Mouse (Mus musculus): ENCODE data around the gene Syt8. TPM values are rescaled to one million over a fixed set of nuclear protein-coding genes. Genes with fewer than 3 reads are reported as not detected.

Gene Syt8
- polyA plus RNA-seq, 1 experiment from 2014 or later = not detected

DNA sequence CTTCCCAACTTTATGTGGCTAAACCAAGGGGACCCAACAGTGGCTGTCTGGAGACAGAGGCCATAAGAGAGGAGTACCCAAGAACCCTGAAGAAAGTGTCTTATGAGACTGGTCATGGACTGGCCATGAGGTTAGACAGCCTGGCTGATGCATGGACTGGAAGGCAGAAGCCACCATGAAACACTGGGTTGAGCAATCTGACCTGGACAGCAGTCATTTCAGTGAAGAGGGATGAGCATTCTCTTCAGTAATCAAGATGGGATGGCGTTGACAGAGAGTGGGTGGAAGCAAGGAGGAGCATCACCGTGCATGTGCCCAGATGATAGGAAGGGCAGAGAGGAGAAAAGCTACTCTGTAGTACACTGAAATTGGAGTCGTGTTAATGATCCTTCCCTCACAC lies 43.5 kb upstream of the Syt8 start:
- 84% methylated on average over 3 of the region's 3 CpGs for WGBS
- no peak overlapping the region for H3K27ac ChIP-seq (replicated peaks; ENCODE audit: low read depth, low read length)
- H3K4me2 ChIP-seq (ENCODE audit: low read depth, severe bottlenecking) = no peak overlapping the region
- ATAC-seq (ENCODE audit: insufficient number of reproducible peaks, low FRiP score, low TSS enrichment, low read depth) (no peak), DNase-seq (ENCODE audit: low spot score) (no peak)
- H3K27me3 ChIP-seq (ENCODE audit: control insufficient read depth, insufficient read depth, low read length) = no peaks in the 10 kb centered on the region
- H3K4me1 ChIP-seq (ENCODE audit: control insufficient read depth, insufficient read depth, low read length) = peaks cover 9% of the 10 kb centered on the region
- no peak overlapping the region for H3K9ac ChIP-seq (ENCODE audit: low read length)
- H3K9me3 ChIP-seq (ENCODE audit: control insufficient read depth, low read length) = no peaks in the 10 kb centered on the region
- no peaks in the 10 kb centered on the region for H3K36me3 ChIP-seq (ENCODE audit: control insufficient read depth, insufficient read depth, low read length)
- no peak overlapping the region for H3K4me3 ChIP-seq (ENCODE audit: low read depth, low read length)

DNA sequence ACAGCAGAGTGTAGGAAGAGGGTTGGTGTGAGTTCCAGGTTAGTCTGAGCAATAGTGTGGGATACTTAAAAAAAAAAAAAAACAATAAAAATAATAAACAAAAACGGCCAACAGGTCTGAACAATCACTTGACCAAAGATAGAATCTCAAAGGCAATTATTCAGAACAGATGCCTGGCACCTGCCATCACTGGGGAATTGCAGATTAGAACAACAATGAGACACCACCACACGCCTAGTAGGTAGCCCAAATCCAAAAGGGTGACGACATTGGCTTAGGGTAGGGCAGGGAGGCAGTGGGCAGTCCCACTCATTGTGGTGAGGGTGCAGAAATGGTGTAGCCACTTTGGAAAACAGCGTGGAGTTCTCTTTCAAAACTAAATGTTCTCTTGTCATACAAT lies 43.0 kb upstream of the Syt8 start:
- H3K9ac ChIP-seq (ENCODE audit: low read length) = no peak overlapping the region
- H3K36me3 ChIP-seq (ENCODE audit: control insufficient read depth, insufficient read depth, low read length) = no peaks in the 10 kb centered on the region
- ATAC-seq (ENCODE audit: insufficient number of reproducible peaks, low FRiP score, low TSS enrichment, low read depth) (no peak), DNase-seq (ENCODE audit: low spot score) (no peak)
- H3K27ac ChIP-seq (replicated peaks; ENCODE audit: low read depth, low read length) = no peak overlapping the region
- 82% methylated on average over 4 of the region's 4 CpGs for WGBS
- no peak overlapping the region for H3K4me3 ChIP-seq (ENCODE audit: low read depth, low read length)
- peaks cover 6% of the 10 kb centered on the region for H3K4me1 ChIP-seq (ENCODE audit: control insufficient read depth, insufficient read depth, low read length)
- no peaks in the 10 kb centered on the region for H3K9me3 ChIP-seq (ENCODE audit: control insufficient read depth, low read length)
- H3K4me2 ChIP-seq (ENCODE audit: low read depth, severe bottlenecking) = no peak overlapping the region
- H3K27me3 ChIP-seq (ENCODE audit: control insufficient read depth, insufficient read depth, low read length) = no peaks in the 10 kb centered on the region

DNA sequence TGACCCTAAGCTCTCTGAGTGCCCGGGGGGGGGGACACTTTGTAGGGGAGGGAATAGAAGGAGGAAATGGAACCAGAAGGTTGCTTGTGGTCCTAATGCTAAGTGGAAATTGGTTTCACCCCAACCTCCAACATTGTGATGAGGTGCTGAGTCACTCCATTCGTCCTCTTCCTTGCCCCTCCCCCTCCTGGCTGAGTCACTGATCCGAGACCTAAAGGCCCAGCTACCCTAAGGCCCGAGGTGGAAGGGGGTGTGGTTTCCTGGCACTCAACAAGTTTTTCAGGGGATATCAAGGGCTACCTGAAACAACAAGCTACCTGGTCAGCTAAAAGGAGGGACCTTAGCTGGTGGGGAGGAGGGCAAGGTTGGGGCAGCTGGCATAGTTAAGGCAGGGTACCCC lies 41.5 kb upstream of the Syt8 start:
- H3K27ac ChIP-seq (replicated peaks; ENCODE audit: low read depth, low read length) = no peak overlapping the region
- H3K9ac ChIP-seq (ENCODE audit: low read length) = no peak overlapping the region
- WGBS = 32% methylated on average over 4 of the region's 4 CpGs
- ATAC-seq (ENCODE audit: insufficient number of reproducible peaks, low FRiP score, low TSS enrichment, low read depth) (no peak), DNase-seq (ENCODE audit: low spot score) (no peak)
- H3K4me1 ChIP-seq (ENCODE audit: control insufficient read depth, insufficient read depth, low read length) = no peaks in the 10 kb centered on the region
- H3K36me3 ChIP-seq (ENCODE audit: control insufficient read depth, insufficient read depth, low read length) = no peaks in the 10 kb centered on the region
- H3K9me3 ChIP-seq (ENCODE audit: control insufficient read depth, low read length) = no peaks in the 10 kb centered on the region
- no peak overlapping the region for H3K4me2 ChIP-seq (ENCODE audit: low read depth, severe bottlenecking)
- no peak overlapping the region for H3K4me3 ChIP-seq (ENCODE audit: low read depth, low read length)
- no peaks in the 10 kb centered on the region for H3K27me3 ChIP-seq (ENCODE audit: control insufficient read depth, insufficient read depth, low read length)

DNA sequence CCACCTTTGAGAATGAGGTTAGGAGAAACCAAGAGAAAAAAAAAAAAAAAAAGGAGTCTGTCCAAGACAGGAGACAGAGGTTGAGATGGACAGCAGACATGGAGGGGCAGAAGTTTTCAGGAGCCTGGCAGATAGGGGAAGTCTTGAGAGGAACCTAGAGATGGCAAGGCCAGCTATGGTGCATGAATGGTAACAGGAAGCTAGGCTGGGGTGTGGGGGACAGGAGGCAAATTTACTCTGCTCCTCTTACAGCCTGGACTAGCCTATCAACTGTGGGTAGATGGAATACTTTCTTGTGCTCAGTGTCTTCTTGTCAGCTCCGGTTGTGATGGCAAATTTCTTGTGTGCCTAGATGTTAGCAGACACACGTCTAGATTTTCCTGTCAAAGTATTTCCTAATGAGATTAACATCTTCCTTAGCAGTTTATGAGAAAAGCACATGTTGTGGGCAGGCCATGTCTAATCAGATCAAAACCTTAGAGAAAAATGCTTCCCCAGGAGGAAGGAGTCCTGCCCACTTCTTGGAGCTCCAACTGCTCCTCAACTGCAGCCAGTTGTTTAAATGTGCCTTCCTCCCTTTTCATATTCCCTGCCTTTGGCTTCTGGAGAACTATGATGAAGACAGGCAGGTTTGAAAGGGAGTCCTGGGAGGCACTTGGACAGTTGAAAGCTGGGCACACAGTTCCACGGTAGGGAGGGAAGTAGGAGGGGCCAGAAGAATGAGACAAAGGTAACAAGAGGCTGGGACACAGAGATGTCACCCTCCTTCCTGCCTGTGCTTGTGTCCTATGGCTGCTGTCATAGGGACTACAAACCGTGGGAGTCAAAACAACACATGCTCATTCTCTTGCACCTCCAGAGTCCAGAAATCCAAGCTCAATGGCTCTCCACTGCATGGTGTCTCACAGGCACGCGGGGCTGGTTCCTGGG lies 40.1 kb upstream of the Syt8 start:
- no peak for ATAC-seq (ENCODE audit: insufficient number of reproducible peaks, low FRiP score, low TSS enrichment, low read depth)
- DNase-seq (ENCODE audit: low spot score) = no peak

DNA sequence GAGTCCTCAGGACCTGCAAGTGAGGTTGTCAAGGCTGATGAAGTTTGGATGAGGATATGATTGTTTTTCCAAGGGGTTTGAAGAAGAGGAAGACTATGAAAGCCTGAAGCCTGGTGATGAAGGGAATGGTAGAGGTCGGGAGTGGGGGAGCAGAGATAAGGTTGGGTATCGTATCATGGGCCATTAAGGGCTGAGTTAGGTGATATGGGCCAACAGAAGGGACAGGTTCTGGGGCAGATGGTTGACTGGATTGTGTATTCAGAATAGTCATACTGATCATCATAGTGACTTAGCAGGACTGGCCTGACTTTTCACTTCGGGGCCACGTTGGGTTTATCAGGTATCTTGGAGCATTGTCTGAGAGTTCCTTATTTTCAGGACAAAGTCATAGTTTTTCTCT lies 39.2 kb upstream of the Syt8 start:
- Histone ChIP-seq H3K9me3 (ENCODE audit: control insufficient read depth, low read length) (no peaks in the 10 kb centered on the region), H3K4me2 (ENCODE audit: low read depth, severe bottlenecking) (no peak overlapping the region), H3K4me1 (ENCODE audit: control insufficient read depth, insufficient read depth, low read length) (no peaks in the 10 kb centered on the region), H3K9ac (ENCODE audit: low read length) (no peak overlapping the region), H3K36me3 (ENCODE audit: control insufficient read depth, insufficient read depth, low read length) (no peaks in the 10 kb centered on the region), H3K4me3 (ENCODE audit: low read depth, low read length) (no peak overlapping the region), H3K27me3 (ENCODE audit: control insufficient read depth, insufficient read depth, low read length) (no peaks in the 10 kb centered on the region), H3K27ac (replicated peaks; ENCODE audit: low read depth, low read length) (no peak overlapping the region)
- no peak for ATAC-seq (ENCODE audit: insufficient number of reproducible peaks, low FRiP score, low TSS enrichment, low read depth)
- 86% methylated on average over 4 of the region's 4 CpGs for WGBS
- no peak for DNase-seq (ENCODE audit: low spot score)

More for the DNA sequence above, 40.1 kb upstream of the Syt8 start:
- H3K36me3 ChIP-seq (ENCODE audit: control insufficient read depth, insufficient read depth, low read length) = no peaks in the 10 kb centered on the region
- no peaks in the 10 kb centered on the region for H3K9me3 ChIP-seq (ENCODE audit: control insufficient read depth, low read length)
- H3K27me3 ChIP-seq (ENCODE audit: control insufficient read depth, insufficient read depth, low read length) = no peaks in the 10 kb centered on the region
- no peak overlapping the region for H3K9ac ChIP-seq (ENCODE audit: low read length)
- no peaks in the 10 kb centered on the region for H3K4me1 ChIP-seq (ENCODE audit: control insufficient read depth, insufficient read depth, low read length)
- H3K27ac ChIP-seq (replicated peaks; ENCODE audit: low read depth, low read length) = no peak overlapping the region
- H3K4me3 ChIP-seq (ENCODE audit: low read depth, low read length) = no peak overlapping the region
- WGBS = 75% methylated on average over 6 of the region's 6 CpGs
- no peak overlapping the region for H3K4me2 ChIP-seq (ENCODE audit: low read depth, severe bottlenecking)

DNA sequence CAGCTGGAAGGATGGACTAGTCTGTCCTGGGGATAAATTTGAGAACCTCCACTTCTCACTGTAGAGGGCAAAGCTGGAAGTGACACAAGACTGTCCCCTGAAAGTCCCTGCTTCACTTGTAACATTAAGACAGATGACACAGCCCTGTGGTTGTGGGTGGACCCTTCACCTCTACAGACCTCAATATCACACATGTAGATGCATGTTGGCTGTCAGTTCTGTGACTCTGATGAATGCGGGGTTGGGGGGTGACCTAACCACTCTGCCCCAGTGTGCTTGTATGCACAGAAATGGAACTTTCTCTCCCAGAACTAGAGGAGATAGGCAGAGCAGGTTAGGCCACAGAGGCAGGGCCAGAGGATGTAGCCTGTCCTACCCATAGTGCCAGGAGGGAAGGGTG lies 38.0 kb upstream of the Syt8 start:
- no peaks in the 10 kb centered on the region for H3K27me3 ChIP-seq (ENCODE audit: control insufficient read depth, insufficient read depth, low read length)

DNA sequence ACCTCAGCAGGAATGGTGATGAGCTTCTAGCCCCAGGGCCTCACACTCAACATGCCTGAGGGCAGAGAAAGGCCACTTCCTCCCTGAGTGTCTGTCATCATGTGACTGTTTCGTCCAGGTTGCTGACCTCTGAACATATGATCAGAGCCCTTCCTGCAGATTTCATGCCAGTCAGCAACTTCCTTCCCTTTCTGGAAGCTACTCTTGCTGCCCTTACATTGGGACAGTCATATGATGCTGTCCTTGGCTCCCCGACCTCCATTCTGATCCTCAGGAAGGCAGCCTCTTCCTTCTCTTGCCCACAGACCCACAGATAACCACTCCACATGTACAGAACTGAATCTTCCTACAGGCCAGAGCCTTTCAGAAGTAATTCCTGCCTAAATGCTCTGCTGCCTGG lies 36.6 kb upstream of the Syt8 start:
- Histone ChIP-seq H3K4me2 (ENCODE audit: low read depth, severe bottlenecking) (no peak overlapping the region), H3K36me3 (ENCODE audit: control insufficient read depth, insufficient read depth, low read length) (no peaks in the 10 kb centered on the region), H3K27ac (replicated peaks; ENCODE audit: low read depth, low read length) (no peak overlapping the region), H3K9me3 (ENCODE audit: control insufficient read depth, low read length) (no peaks in the 10 kb centered on the region), H3K4me1 (ENCODE audit: control insufficient read depth, insufficient read depth, low read length) (no peaks in the 10 kb centered on the region), H3K4me3 (ENCODE audit: low read depth, low read length) (no peak overlapping the region), H3K27me3 (ENCODE audit: control insufficient read depth, insufficient read depth, low read length) (no peaks in the 10 kb centered on the region), H3K9ac (ENCODE audit: low read length) (no peak overlapping the region)
- ATAC-seq (ENCODE audit: insufficient number of reproducible peaks, low FRiP score, low TSS enrichment, low read depth) (no peak), DNase-seq (ENCODE audit: low spot score) (no peak)
- 48% methylated on average over 2 of the region's 2 CpGs for WGBS

More for the DNA sequence above, 38.0 kb upstream of the Syt8 start:
- H3K9me3 ChIP-seq (ENCODE audit: control insufficient read depth, low read length) = no peaks in the 10 kb centered on the region
- no peak overlapping the region for H3K9ac ChIP-seq (ENCODE audit: low read length)
- H3K4me1 ChIP-seq (ENCODE audit: control insufficient read depth, insufficient read depth, low read length) = no peaks in the 10 kb centered on the region
- H3K27ac ChIP-seq (replicated peaks; ENCODE audit: low read depth, low read length) = no peak overlapping the region
- ATAC-seq (ENCODE audit: insufficient number of reproducible peaks, low FRiP score, low TSS enrichment, low read depth) (no peak), DNase-seq (ENCODE audit: low spot score) (no peak)
- 97% methylated on average over 1 of the region's 1 CpGs for WGBS
- no peak overlapping the region for H3K4me2 ChIP-seq (ENCODE audit: low read depth, severe bottlenecking)
- H3K36me3 ChIP-seq (ENCODE audit: control insufficient read depth, insufficient read depth, low read length) = no peaks in the 10 kb centered on the region
- H3K4me3 ChIP-seq (ENCODE audit: low read depth, low read length) = no peak overlapping the region

DNA sequence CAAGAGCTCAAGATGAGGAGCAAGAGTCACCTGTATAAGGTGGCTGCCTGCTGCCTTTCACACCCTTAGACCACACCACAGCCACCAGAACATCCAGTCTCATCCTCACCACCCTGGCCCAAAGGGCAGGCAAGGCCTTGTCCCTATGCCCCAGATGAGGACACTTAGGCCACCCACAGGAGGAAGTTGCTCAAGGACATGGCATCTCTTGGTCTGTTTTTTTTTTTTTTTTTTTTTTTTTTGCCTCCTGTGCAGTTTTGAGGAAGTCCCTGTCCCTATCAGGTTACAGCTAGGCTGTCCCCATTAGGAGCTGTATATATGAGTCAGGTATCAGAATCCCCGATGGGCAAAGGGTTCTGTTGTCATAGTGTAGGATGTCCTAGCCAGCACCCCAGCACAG lies 35.4 kb upstream of the Syt8 start:
- ATAC-seq (ENCODE audit: insufficient number of reproducible peaks, low FRiP score, low TSS enrichment, low read depth) (no peak), DNase-seq (ENCODE audit: low spot score) (no peak)
- H3K27ac ChIP-seq (replicated peaks; ENCODE audit: low read depth, low read length) = no peak overlapping the region
- 81% methylated on average over 1 of the region's 1 CpGs for WGBS
- H3K27me3 ChIP-seq (ENCODE audit: control insufficient read depth, insufficient read depth, low read length) = no peaks in the 10 kb centered on the region
- H3K4me3 ChIP-seq (ENCODE audit: low read depth, low read length) = no peak overlapping the region
- H3K9me3 ChIP-seq (ENCODE audit: control insufficient read depth, low read length) = no peaks in the 10 kb centered on the region
- no peak overlapping the region for H3K4me2 ChIP-seq (ENCODE audit: low read depth, severe bottlenecking)
- H3K9ac ChIP-seq (ENCODE audit: low read length) = no peak overlapping the region
- no peaks in the 10 kb centered on the region for H3K4me1 ChIP-seq (ENCODE audit: control insufficient read depth, insufficient read depth, low read length)
- no peaks in the 10 kb centered on the region for H3K36me3 ChIP-seq (ENCODE audit: control insufficient read depth, insufficient read depth, low read length)
